Mouse (Mus musculus) olfactory bulb, adult 2 months (tissue): ENCODE results near the gene Lime1. TPM values are rescaled to one million over a fixed set of nuclear protein-coding genes. Genes with fewer than 3 reads are reported as not detected.

ENCODE experiments used
- H3K27ac ChIP-seq: fragments of 200-500 bp; 2 replicates; pipeline ENCODE4 v1.5.1; 2012; ENCODE audit warnings: low read depth, low read length; ENCODE audit not compliant: insufficient read depth
- H3K4me1 ChIP-seq: fragments of 200-500 bp; 2 replicates; pipeline ENCODE4 v1.6.1; 2012; ENCODE audit warnings: low read length; ENCODE audit not compliant: control insufficient read depth, insufficient read depth
- H3K4me3 ChIP-seq: fragments of 200-500 bp; 2 replicates; pipeline ENCODE4 v1.5.1; 2012; ENCODE audit warnings: mild to moderate bottlenecking, low read depth, low read length, moderate library complexity; ENCODE audit not compliant: insufficient read depth
- CTCF ChIP-seq: fragments of 200-500 bp; IDR thresholded peaks from 2 replicates; pipeline ENCODE4 v1.5.1; 2012; ENCODE audit warnings: low read depth, mild to moderate bottlenecking, low read length, moderate library complexity; ENCODE audit not compliant: insufficient read depth
- POLR2A ChIP-seq: fragments of 200-500 bp; IDR thresholded peaks from 2 replicates; pipeline ENCODE4 v1.6.1; 2012; ENCODE audit warnings: mild to moderate bottlenecking, low read depth, low read length, moderate library complexity; ENCODE audit not compliant: insufficient read depth
- WGBS: fragments of 180-500 bp; shearing (Covaris S2); methylation state at CpG from one replicate; pipeline ENCODE4 v1.1.7; 2018; 5-methylcytosine and 5-hydroxymethylcytosine counted together
- polyA plus RNA-seq: library from polyadenylated mRNA; stranded (reverse); fragments of >200 nt; gene quantifications from 2 replicates; pipeline ENCODE4 v1.2.4, GENCODE M21; 2012; ENCODE audit warnings: low replicate concordance; ENCODE audit not compliant: missing spikeins, insufficient read depth, insufficient read length

Gene Lime1
- polyA plus RNA-seq, 1 experiment: not detected

- peaks cover 11% of the 10 kb centered on the region for H3K4me1 ChIP-seq
- no peak overlapping the region for H3K4me3 ChIP-seq
- no peak overlapping the region for H3K27ac ChIP-seq
- WGBS: 45% methylated on average over 4 of the region's 4 CpGs
- TF ChIP-seq CTCF: no peak
- TF ChIP-seq POLR2A: no peak
Measured at GRCm38 (mm10) chr2:181384919-181385391, 5.1 kb downstream of the Lime1 start.

GRCm38 (mm10) chr2:181385885-181386284, 6.0 kb downstream of the Lime1 start:
- no peak for TF ChIP-seq POLR2A
- TF ChIP-seq CTCF: no peak
- peaks cover 11% of the 10 kb centered on the region for H3K4me1 ChIP-seq
- no peak overlapping the region for H3K4me3 ChIP-seq
- 46% methylated on average over 3 of the region's 3 CpGs for WGBS
- no peak overlapping the region for H3K27ac ChIP-seq

- no peak for TF ChIP-seq CTCF
- no peak for TF ChIP-seq POLR2A
- Histone ChIP-seq H3K27ac (no peak overlapping the region), H3K4me1 (peaks cover 11% of the 10 kb centered on the region), H3K4me3 (no peak overlapping the region)
- 86% methylated on average over 4 of the region's 4 CpGs for WGBS
Measured at GRCm38 (mm10) chr2:181386663-181387210, 6.9 kb downstream of the Lime1 start.

- Histone ChIP-seq H3K27ac (no peak overlapping the region), H3K4me3 (no peak overlapping the region), H3K4me1 (peaks cover 5% of the 10 kb centered on the region)
- 71% methylated on average over 4 of the region's 4 CpGs for WGBS
- TF ChIP-seq CTCF (no peak), POLR2A (no peak)
Measured at GRCm38 (mm10) chr2:181390136-181390870, 10.4 kb downstream of the Lime1 start.

GRCm38 (mm10) chr2:181391022-181391421, 11.1 kb downstream of the Lime1 start:
- H3K4me1 ChIP-seq: peaks cover 4% of the 10 kb centered on the region; the same call in 1 of the 2 replicates
- no peak overlapping the region for H3K27ac ChIP-seq
- no peak overlapping the region for H3K4me3 ChIP-seq
- TF ChIP-seq CTCF (no peak), POLR2A (no peak)
- WGBS: 91% methylated on average over 15 of the region's 15 CpGs

GRCm38 (mm10) chr2:181391541-181391940, 11.7 kb downstream of the Lime1 start:
- TF ChIP-seq CTCF (no peak), POLR2A (no peak)
- Histone ChIP-seq H3K4me3 (no peak overlapping the region), H3K4me1 (no peaks in the 10 kb centered on the region), H3K27ac (no peak overlapping the region)
- 59% methylated on average over 2 of the region's 2 CpGs for WGBS

GRCm38 (mm10) chr2:181392600-181393213, 12.8 kb downstream of the Lime1 start:
- no peak for TF ChIP-seq POLR2A
- peak; percentile 55 for TF ChIP-seq CTCF
- 30% methylated on average over 4 of the region's 4 CpGs for WGBS
- H3K4me1 ChIP-seq: no peaks in the 10 kb centered on the region
- H3K27ac ChIP-seq: no peak overlapping the region
- no peak overlapping the region for H3K4me3 ChIP-seq

- Histone ChIP-seq H3K27ac (no peak overlapping the region), H3K4me1 (no peaks in the 10 kb centered on the region), H3K4me3 (no peak overlapping the region)
- 96% methylated on average over 3 of the region's 3 CpGs for WGBS
- TF ChIP-seq POLR2A: no peak
- TF ChIP-seq CTCF: no peak
Measured at GRCm38 (mm10) chr2:181394086-181394485, 14.2 kb downstream of the Lime1 start.

- Histone ChIP-seq H3K4me1 (no peaks in the 10 kb centered on the region), H3K4me3 (no peak overlapping the region), H3K27ac (no peak overlapping the region)
- TF ChIP-seq CTCF (no peak), POLR2A (no peak)
- 31% methylated on average over 5 of the region's 5 CpGs for WGBS
Measured at GRCm38 (mm10) chr2:181397207-181397761, 17.4 kb downstream of the Lime1 start.
